Mouse (Mus musculus) limb, embryonic 12.5 days (tissue): Measurements from ENCODE around the gene Btbd35f3. TPM values are rescaled to one million over a fixed set of nuclear protein-coding genes. Genes with fewer than 3 reads are reported as not detected.
"Not testable (repeated sequence)": the region's sequence is repeated elsewhere in the genome, so short reads cannot be mapped to it uniquely, and the experiment has no call there.

Source experiments
- ATAC-seq: fragments of 200-750 bp; cut with Nextera tagmentation; 2 replicates; pipeline ENCODE4 v1.8.0; 2017; ENCODE audit warnings: low read depth, moderate TSS enrichment; ENCODE audit not compliant: insufficient number of reproducible peaks, insufficient read depth, low FRiP score, low TSS enrichment
- H3K27ac ChIP-seq: fragments of 300-500 bp; sonication (generic); 2 replicates; pipeline ENCODE4 v1.5.1; 2016; ENCODE audit warnings: mild to moderate bottlenecking, moderate library complexity
- H3K27me3 ChIP-seq: fragments of 300-500 bp; sonication (generic); 2 replicates; pipeline ENCODE4 v1.6.1; 2016; ENCODE audit warnings: mild to moderate bottlenecking, moderate library complexity
- H3K36me3 ChIP-seq: fragments of 300-500 bp; sonication (generic); 2 replicates; pipeline ENCODE4 v1.6.1; 2016; ENCODE audit warnings: mild to moderate bottlenecking, moderate library complexity
- H3K4me1 ChIP-seq: fragments of 300-500 bp; sonication (generic); replicated peaks from 2 replicates; pipeline ENCODE4 v1.6.1; 2016
- H3K4me2 ChIP-seq: fragments of 300-500 bp; sonication (generic); 2 replicates; pipeline ENCODE4 v1.6.1; 2016; ENCODE audit warnings: mild to moderate bottlenecking, moderate library complexity
- H3K4me3 ChIP-seq: fragments of 300-500 bp; sonication (generic); replicated peaks from 2 replicates; pipeline ENCODE4 v1.5.1; 2016; ENCODE audit warnings: mild to moderate bottlenecking
- H3K9ac ChIP-seq: fragments of 300-500 bp; sonication (generic); replicated peaks from 2 replicates; pipeline ENCODE4 v1.6.1; 2016; ENCODE audit warnings: mild to moderate bottlenecking, moderate library complexity
- H3K9me3 ChIP-seq: fragments of 300-500 bp; sonication (generic); 2 replicates; pipeline ENCODE4 v1.6.1; 2016; ENCODE audit warnings: mild to moderate bottlenecking, moderate library complexity
- WGBS: fragments of 180-500 bp; shearing (Covaris S2); methylation state at CpG from one replicate; pipeline ENCODE4 v1.1.7; 2016; 5-methylcytosine and 5-hydroxymethylcytosine counted together
- polyA plus RNA-seq: library from polyadenylated mRNA; unstranded; fragments of >200 nt; fragmentation: Nextera tagmentation; extraction: Ambion mirVana; gene quantifications from 2 replicates; pipeline ENCODE4 v1.2.1, GENCODE M21; 2016

Gene Btbd35f3
- not detected in 2 replicates for polyA plus RNA-seq

DNA sequence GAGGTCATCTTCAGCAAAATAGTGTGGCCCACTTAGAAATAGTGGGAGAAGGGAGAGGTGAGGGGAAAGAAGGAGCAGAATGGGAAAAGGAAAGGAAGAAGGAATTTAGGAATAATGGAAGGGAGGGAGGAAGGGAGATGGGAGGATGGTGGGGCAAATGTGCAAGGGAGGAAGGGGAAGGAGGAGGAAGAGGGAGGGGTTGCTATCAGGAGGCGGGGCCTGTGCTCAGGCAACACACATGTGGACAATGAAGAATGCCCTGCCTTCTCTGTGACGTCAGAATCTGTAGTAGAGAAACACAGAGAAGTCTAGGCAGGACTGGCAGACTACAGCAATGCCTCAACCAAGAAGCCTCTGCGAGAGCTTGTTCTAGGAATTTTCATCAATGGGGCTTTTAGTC is at the start of gene Btbd35f3:
Gene Btbd35f3, plus strand, starts transcription at position 301 of the 400 bp plus-strand sequence.
- not testable (repeated sequence) for H3K4me2 ChIP-seq, H3K36me3 ChIP-seq, ATAC-seq, H3K4me3 ChIP-seq, H3K4me1 ChIP-seq, H3K27ac ChIP-seq, H3K27me3 ChIP-seq, H3K9ac ChIP-seq, H3K9me3 ChIP-seq
- WGBS, result no CpG with 5 or more reads among the region's 3 CpGs

Other genes with a start within 250 kb of the Btbd35f3 start
- gene Btbd35f16, start 80.7 kb upstream of the Btbd35f3 start, polyA plus RNA-seq, result not detected in 2 replicates
- not detected in 2 replicates for gene Btbd35f28, start 158.9 kb downstream of the Btbd35f3 start, polyA plus RNA-seq